Mouse (Mus musculus) layer of hippocampus, adult 9-11 months (tissue): Measurements from ENCODE around the gene Chl1.
A peak's percentile ranks its signal among the peaks of the same experiment; 100 is the strongest.

Source experiments
- DNase-seq: peaks from one replicate; pipeline ENCODE4 v3.0.0; 2022

Gene Chl1

DNA sequence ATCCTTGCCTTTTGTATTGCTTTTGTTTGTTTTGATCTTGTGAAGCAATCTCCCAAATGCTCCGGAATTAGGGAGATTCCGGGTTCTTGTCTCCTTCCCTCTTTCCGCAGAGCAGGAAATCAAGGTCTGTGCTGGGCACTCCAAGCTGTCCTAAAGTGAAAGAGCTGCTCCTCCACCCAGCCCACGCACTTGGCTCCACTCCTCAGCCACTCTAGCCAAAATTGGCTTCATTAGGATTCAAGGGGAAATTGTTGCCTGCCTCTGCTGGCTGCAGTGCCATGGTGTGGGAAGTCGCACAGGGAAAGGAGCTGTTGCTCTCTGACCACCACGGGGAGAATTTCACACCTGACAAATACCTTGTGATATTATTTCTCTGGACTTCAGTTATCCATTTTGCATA is 163.9 kb downstream of the Chl1 start:
- peak; percentile 69 for DNase-seq

DNA sequence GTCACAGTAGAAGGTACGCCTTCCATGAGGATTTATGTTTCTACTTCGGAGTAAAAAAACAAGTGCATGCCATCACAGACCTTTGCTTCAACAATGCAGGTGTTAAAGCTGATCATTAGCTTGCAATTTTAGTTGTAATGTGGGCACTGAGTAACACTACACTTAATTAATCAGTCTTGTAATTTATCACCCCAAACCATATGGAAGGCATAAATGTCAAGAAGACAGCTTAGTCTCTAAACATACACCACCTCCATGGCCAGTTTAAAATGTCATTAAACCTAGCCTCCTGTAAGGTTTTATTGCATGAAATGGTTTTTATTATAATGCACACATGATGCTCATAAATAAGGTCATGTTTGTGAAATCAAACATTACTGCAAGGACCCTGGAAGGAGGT is 164.8 kb downstream of the Chl1 start:
- DNase-seq, result no peak

DNA sequence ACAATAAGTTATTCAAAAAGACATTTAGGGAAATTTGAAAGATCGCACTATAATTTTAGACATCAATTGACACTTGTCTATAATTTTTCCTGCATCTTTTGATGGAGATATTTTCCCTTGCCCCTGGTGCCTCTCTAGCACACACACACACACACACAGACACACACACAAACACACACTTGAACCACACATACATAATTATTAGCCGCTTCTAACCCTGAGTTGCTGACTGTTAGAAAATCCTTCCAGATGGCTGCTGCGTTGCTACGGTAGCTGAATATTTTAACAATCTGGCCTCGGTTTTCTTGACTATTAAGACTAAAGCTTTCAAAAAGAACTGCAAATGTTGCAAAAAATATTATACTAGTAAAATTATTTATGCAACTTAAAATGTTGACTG is 166.3 kb downstream of the Chl1 start:
- peak; percentile 60 for DNase-seq

DNA sequence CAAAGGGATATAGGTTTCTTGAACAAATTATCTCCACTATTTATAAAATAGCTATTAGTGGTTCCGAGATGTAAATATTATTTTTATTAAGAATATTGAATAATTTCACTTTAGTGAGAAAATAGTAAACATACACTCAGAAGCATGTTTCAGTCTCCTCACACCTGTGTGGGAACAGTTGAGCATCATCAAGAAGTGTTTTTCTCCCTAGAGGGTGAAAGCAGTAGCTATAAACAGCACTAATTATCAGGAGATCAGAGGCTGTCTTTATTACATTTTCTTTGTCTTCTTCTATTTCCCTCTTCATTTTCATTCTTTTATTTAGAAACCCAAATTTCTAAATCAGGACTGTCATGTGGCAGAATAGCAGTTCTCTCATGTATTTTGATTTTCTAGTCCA is 166.7 kb downstream of the Chl1 start:
- no peak for DNase-seq

GRCm38 (mm10) chr6:103682854-103683574 is 172.6 kb downstream of the Chl1 start:
- DNase-seq, result peak; percentile 70

GRCm38 (mm10) chr6:103692511-103692910 is 182.1 kb downstream of the Chl1 start:
- no peak for DNase-seq

- no peak for DNase-seq
These were observed 187.1 kb downstream of the Chl1 start for GRCm38 (mm10) chr6:103697349-103698028.

DNA sequence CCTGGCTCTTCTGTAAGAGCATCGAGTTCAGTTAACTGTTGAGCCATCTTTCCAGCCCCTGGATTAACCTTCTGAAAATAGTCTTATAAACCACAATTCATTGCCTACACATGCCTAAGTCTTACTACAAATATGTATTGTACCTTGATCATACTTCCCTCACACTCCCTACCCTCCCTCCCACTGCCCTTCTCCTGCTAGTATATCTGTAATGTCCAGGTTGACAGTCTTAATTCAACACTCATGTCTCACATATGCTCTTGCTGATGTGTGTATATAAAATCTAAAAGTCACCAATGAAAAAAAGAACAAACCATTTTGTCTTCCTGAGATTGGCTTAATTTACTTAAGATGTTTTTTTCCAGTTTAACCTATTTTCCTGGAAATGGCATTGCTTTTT is 189.1 kb downstream of the Chl1 start:
- DNase-seq, result no peak

- no peak for DNase-seq
These were observed 189.5 kb downstream of the Chl1 start for GRCm38 (mm10) chr6:103699895-103700294.

GRCm38 (mm10) chr6:103700336-103700735 is 189.9 kb downstream of the Chl1 start:
- DNase-seq, result no peak

DNA sequence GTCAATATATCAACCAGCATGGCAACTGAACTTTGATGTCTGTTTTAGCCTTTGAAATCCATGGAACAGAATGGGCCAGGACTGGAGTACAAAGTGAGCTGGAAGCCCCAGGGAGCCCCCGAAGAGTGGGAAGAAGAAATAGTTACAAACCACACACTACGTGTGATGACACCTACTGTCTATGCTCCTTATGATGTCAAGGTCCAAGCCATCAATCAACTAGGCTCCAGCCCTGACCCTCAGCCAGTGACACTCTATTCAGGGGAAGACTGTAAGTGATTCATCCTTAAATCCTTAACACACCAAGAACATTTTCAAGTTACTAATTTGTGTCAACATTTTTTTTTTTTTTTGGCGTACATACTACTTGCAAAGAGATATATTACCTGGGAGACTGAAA is 196.0 kb downstream of the Chl1 start:
- no peak for DNase-seq

- DNase-seq, result no peak
These were observed 228.9 kb downstream of the Chl1 start for GRCm38 (mm10) chr6:103739291-103739690.

GRCm38 (mm10) chr6:103742784-103743183 is 232.4 kb downstream of the Chl1 start:
- no peak for DNase-seq

GRCm38 (mm10) chr6:103746103-103746502 is 235.7 kb downstream of the Chl1 start:
- no peak for DNase-seq

DNA sequence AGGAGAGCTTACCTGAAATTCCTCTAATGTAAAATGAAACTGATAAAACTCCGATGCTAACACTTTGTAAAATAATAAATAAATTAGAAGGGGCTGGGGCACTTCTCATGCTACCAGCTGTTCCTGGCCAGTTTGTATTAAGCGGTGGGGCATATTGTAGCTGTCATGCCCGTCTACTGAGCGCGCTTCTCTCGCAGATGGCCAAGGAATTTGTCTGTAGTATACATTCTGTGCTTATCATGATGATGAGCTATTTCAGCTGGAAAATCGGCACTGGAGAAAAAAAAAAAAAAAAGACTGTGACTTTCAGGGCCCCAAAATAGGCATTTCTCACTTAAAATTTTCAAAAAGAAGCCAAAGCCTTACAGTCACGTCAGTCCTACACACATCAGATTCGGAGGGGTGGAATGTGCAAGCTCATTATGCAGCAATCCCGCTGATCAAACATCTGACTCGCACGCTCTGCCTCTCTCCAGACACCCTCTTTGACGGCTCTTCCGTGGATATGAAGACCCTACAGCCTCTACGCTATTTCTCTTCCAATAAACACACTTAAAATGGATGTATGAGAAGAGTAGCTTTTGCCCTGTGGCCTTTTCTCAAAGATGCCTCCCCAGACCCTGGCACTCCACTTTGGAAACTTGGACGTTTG is 238.9 kb downstream of the Chl1 start:
- DNase-seq, result peak; percentile 22

GRCm38 (mm10) chr6:103753891-103754290 is 243.5 kb downstream of the Chl1 start:
- no peak for DNase-seq

DNA sequence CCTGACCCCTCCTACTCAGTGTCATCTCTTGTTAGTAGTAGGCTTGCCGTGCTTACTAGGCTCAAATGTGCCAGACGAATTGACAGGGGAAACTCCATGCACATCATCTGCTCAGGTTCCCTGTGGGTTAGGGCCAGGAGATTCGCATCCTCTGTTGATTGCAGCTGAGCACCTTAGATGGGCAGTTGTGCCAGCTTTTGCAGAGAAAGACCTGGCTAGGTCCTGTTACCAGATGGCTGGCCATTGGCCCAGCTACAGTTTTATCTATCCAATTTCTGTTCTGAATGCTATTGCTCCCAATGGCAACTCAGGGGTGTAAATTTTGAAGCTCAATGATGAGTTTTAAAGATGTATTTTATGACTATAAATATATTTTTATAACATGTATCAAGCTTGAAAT is 256.4 kb downstream of the Chl1 start:
- no peak for DNase-seq

- DNase-seq, result no peak
These were observed 270.7 kb downstream of the Chl1 start for GRCm38 (mm10) chr6:103781058-103781457.

DNA sequence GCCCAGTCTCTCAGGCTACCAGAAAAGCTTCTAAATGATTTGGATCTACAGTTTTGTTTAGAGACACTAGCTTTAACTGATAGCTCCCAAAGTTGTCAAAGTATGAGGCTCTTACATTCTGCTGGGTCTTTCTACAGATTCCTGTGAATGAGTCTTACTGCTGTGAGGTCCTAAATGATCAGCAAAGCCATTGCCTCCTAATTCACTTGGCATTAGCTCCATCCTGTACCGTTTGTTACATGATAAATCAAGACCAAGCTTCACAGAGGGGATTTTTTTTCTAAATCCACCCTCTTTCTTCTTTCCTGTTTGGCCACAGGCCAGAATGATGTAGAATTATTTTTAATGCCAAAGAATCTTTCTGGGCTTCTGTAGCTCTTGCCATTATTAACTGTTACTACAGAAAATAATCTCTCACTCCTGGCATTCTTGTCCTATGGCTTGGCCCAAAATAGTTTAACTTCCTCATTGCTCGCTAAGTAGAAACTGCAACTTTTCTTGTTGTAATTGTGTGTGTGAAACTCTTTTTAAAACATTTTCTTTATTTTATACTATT is 280.8 kb downstream of the Chl1 start:
- DNase-seq, result no peak

GRCm38 (mm10) chr6:103795241-103795640 is 284.9 kb downstream of the Chl1 start:
- DNase-seq, result no peak
